Mouse (Mus musculus) ES-E14 (cell line): ENCODE data around the gene Ccdc14. TPM values are rescaled to one million over a fixed set of nuclear protein-coding genes. Genes with fewer than 3 reads are reported as not detected.
"Not testable (repeated sequence)": the region's sequence is repeated elsewhere in the genome, so short reads cannot be mapped to it uniquely, and the experiment has no call there.

Experiments used
- DNase-seq: peaks from one replicate; pipeline ENCODE4 v3.0.0-alpha.2; 2013; ENCODE audit warnings: low read depth, low spot score
- H3K27ac ChIP-seq: 2 replicates; pipeline ENCODE4 v1.5.1; 2012; ENCODE audit warnings: low read depth, mild to moderate bottlenecking, low read length, moderate library complexity, mixed read lengths; ENCODE audit not compliant: poor library complexity, insufficient read depth, severe bottlenecking
- H3K36me3 ChIP-seq: 2 replicates; pipeline ENCODE4 v1.6.1; 2012; ENCODE audit warnings: mild to moderate bottlenecking, low read length, moderate library complexity, mixed read lengths; ENCODE audit not compliant: control insufficient read depth, poor library complexity, insufficient read depth, severe bottlenecking
- H3K4me1 ChIP-seq, 2 experiments: fragments of 150-350 bp in 1 of 2; sonication (generic) in 1 of 2; 2 replicates each; pipeline ENCODE4 v1.6.1; 2012; ENCODE audit warnings: low read length in 2 of 2, mild to moderate bottlenecking in 1 of 2, mixed read lengths in 1 of 2; ENCODE audit not compliant: control insufficient read depth in 2 of 2, insufficient read depth in 2 of 2, poor library complexity in 1 of 2
- H3K4me3 ChIP-seq, 2 experiments: fragments of 150-350 bp in 1 of 2; sonication (generic) in 1 of 2; 2 replicates each; pipeline ENCODE4 v1.5.1; 2012; ENCODE audit warnings: low read length in 2 of 2, low read depth in 1 of 2, mild to moderate bottlenecking in 1 of 2, mixed read lengths in 1 of 2; ENCODE audit not compliant: insufficient read depth in 1 of 2, poor library complexity in 1 of 2, severe bottlenecking in 1 of 2
- H3K9ac ChIP-seq: 2 replicates; pipeline ENCODE4 v1.6.1; 2012; ENCODE audit warnings: low read depth, mild to moderate bottlenecking, low read length, mixed read lengths; ENCODE audit not compliant: poor library complexity, insufficient read depth, severe bottlenecking
- H3K9me3 ChIP-seq: fragments of 150-350 bp; sonication (generic); 2 replicates; pipeline ENCODE4 v1.6.1; 2012; ENCODE audit warnings: low read depth, mild to moderate bottlenecking, low read length; ENCODE audit not compliant: control insufficient read depth, insufficient read depth
- CHD2 ChIP-seq: IDR thresholded peaks from 2 replicates; pipeline ENCODE4 v1.6.1; 2014; ENCODE audit warnings: mild to moderate bottlenecking, low read depth, low read length, inconsistent platforms
- HCFC1 ChIP-seq: IDR thresholded peaks from 2 replicates; pipeline ENCODE4 v1.6.1; 2012; ENCODE audit warnings: low read length, inconsistent platforms, borderline replicate concordance; ENCODE audit not compliant: insufficient read depth
- MAFK ChIP-seq: IDR thresholded peaks from 2 replicates; pipeline ENCODE4 v1.6.1; 2014; ENCODE audit warnings: mild to moderate bottlenecking, low read depth, low read length, inconsistent platforms; ENCODE audit not compliant: insufficient read depth
- ZC3H11A ChIP-seq: IDR thresholded peaks from 2 replicates; pipeline ENCODE4 v1.6.1; 2012; ENCODE audit warnings: low read depth, mild to moderate bottlenecking, inconsistent platforms, low read length, borderline replicate concordance
- ZNF384 ChIP-seq: IDR thresholded peaks from 2 replicates; pipeline ENCODE4 v1.6.1; 2012; ENCODE audit warnings: low read depth, low read length, inconsistent platforms
- in situ Hi-C, 2 experiments: fragments of 600-800 bp; cut with MboI; formaldehyde crosslinking; loops; one replicate each; pipeline ENCODE4 v1.15.1; 2025; ENCODE audit warnings: low sequenced_read_pairs in 2 of 2, inconsistent platforms in 1 of 2; ENCODE audit not compliant: unreplicated experiment in 2 of 2
- total RNA-seq: library from RNA; depleted of rRNA; stranded (reverse); fragments of 300-350 nt; gene quantifications from 2 replicates; pipeline ENCODE4 v1.2.3, GENCODE M21; 2012

The Ccdc14 gene
- total RNA-seq, 1 experiment: 13.8 TPM

- TF ChIP-seq HCFC1 (no peak), ZC3H11A (no peak), MAFK (no peak), CHD2 (no peak), ZNF384 (no peak)
- Histone ChIP-seq H3K9ac (no peak overlapping the region), H3K4me1 (no peaks in the 10 kb centered on the region), H3K27ac (no peak overlapping the region), H3K36me3 (peaks cover 15% of the 10 kb centered on the region), H3K4me3 (no peak overlapping the region), H3K9me3 (no peaks in the 10 kb centered on the region)
- no peak for DNase-seq
- in situ Hi-C loops: no loop called here
Observed at GRCm38 (mm10) chr16:34706019-34706418, 15.6 kb downstream of the Ccdc14 start.

- Histone ChIP-seq H3K27ac (no peak overlapping the region), H3K4me1 (no peaks in the 10 kb centered on the region), H3K4me3 (no peak overlapping the region), H3K9me3 (no peaks in the 10 kb centered on the region), H3K36me3 (peaks cover 13% of the 10 kb centered on the region), H3K9ac (no peak overlapping the region)
- DNase-seq: no peak
- in situ Hi-C loops: no loop called here
- TF ChIP-seq HCFC1 (no peak), CHD2 (no peak), ZNF384 (no peak), ZC3H11A (no peak), MAFK (no peak)
Observed at GRCm38 (mm10) chr16:34706487-34706946, 16.1 kb downstream of the Ccdc14 start.

- Histone ChIP-seq H3K9ac (no peak overlapping the region), H3K9me3 (no peaks in the 10 kb centered on the region), H3K4me3 (no peak overlapping the region), H3K4me1 (no peaks in the 10 kb centered on the region), H3K36me3 (peaks cover 9% of the 10 kb centered on the region), H3K27ac (no peak overlapping the region)
- in situ Hi-C loops: no loop called here
- TF ChIP-seq CHD2: no peak
- TF ChIP-seq HCFC1: no peak
- no peak for DNase-seq
Observed at GRCm38 (mm10) chr16:34711481-34711880, 21.1 kb downstream of the Ccdc14 start.

GRCm38 (mm10) chr16:34725156-34725555, 34.7 kb downstream of the Ccdc14 start:
- Histone ChIP-seq H3K27ac (no peak overlapping the region), H3K9me3 (no peaks in the 10 kb centered on the region), H3K9ac (no peak overlapping the region), H3K36me3 (peaks cover 15% of the 10 kb centered on the region), H3K4me1 (no peaks in the 10 kb centered on the region), H3K4me3 (no peak overlapping the region)
- in situ Hi-C loops: no loop called here
- TF ChIP-seq HCFC1 (no peak), CHD2 (no peak), ZNF384 (no peak), ZC3H11A (no peak), MAFK (no peak)
- no peak for DNase-seq

GRCm38 (mm10) chr16:34728610-34729009, 38.2 kb downstream of the Ccdc14 start:
- H3K36me3 ChIP-seq, H3K27ac ChIP-seq, H3K4me3 ChIP-seq, H3K4me1 ChIP-seq, H3K9me3 ChIP-seq, in situ Hi-C loops, DNase-seq, H3K9ac ChIP-seq: not testable (repeated sequence)
